In genomic region chr6:23048836-23049235, GRCm38 (mm10) we compare ENCODE assay signal across 29 mouse cellular contexts.
"Had no signal": no experiment of that assay in that cellular context is flagged by ENCODE, and none has a peak within 500 bp of the region (broad histone marks: within the 10 kb centered on the region; RNA-seq: fewer than 3 reads in every experiment).

No protein-coding gene starts in this region.

- H3K4me3 ChIP-seq: left cerebral cortex, adult 2 months; limb, embryonic 10.5 days; limb, embryonic 12.5 days; limb, embryonic 13.5 days; limb, embryonic 15.5 days; liver, embryonic 12.5 days; liver, embryonic 13.5 days; liver, embryonic 15.5 days; lung, embryonic 15.5 days; megakaryocyte, embryonic 14.5 days; midbrain, embryonic 12.5 days; midbrain, embryonic 13.5 days; myocyte; neural tube, embryonic 12.5 days had no signal

- H3K27me3 ChIP-seq: limb, embryonic 12.5 days; limb, embryonic 13.5 days; limb, embryonic 15.5 days; liver, embryonic 12.5 days; liver, embryonic 13.5 days; liver, embryonic 15.5 days; lung, embryonic 15.5 days; megakaryocyte, embryonic 14.5 days; midbrain, embryonic 12.5 days; midbrain, embryonic 13.5 days; neural tube, embryonic 12.5 days had no signal

- DNase-seq: left cerebral cortex, postnatal 4 days; liver; liver, embryonic 13.5 days; liver, postnatal 0 days; lung, adult 18-20 months; lung, adult 2 months; lung, embryonic 14.5 days; lung, postnatal 10 days; lung, postnatal 14 days; lung, postnatal 36 days; lung, postnatal 4 days had no signal

- ATAC-seq: liver, embryonic 12.5 days; liver, postnatal 0 days; lung, postnatal 0 days; midbrain, embryonic 13.5 days; midbrain, embryonic 16.5 days had no signal

- H3K36me3 ChIP-seq: limb, embryonic 10.5 days; limb, embryonic 12.5 days; limb, embryonic 13.5 days; limb, embryonic 15.5 days; liver, embryonic 12.5 days; liver, embryonic 13.5 days; liver, embryonic 15.5 days; lung, embryonic 15.5 days had no signal

- H3K27ac ChIP-seq: left cerebral cortex, adult 2 months; limb, embryonic 10.5 days; limb, embryonic 12.5 days; limb, embryonic 13.5 days; limb, embryonic 15.5 days; liver, embryonic 12.5 days; liver, embryonic 13.5 days; liver, embryonic 14.5 days; liver, embryonic 15.5 days; lung, embryonic 15.5 days; macrophage; midbrain, embryonic 12.5 days; midbrain, embryonic 13.5 days; neural tube, embryonic 12.5 days had no signal

- H3K9me3 ChIP-seq: limb, embryonic 10.5 days; limb, embryonic 15.5 days; liver, embryonic 13.5 days; liver, embryonic 15.5 days; lung, embryonic 15.5 days; midbrain, embryonic 13.5 days; neural tube, embryonic 12.5 days had no signal

- H3K9ac ChIP-seq: limb, embryonic 12.5 days; limb, embryonic 13.5 days; limb, embryonic 15.5 days; liver, embryonic 12.5 days; liver, embryonic 13.5 days; liver, embryonic 14.5 days; liver, embryonic 15.5 days; liver, postnatal 0 days; lung, embryonic 14.5 days; lung, embryonic 15.5 days; midbrain, embryonic 12.5 days; midbrain, embryonic 13.5 days; neural tube, embryonic 12.5 days had no signal

- H3K4me1 ChIP-seq: limb, embryonic 10.5 days; limb, embryonic 12.5 days; limb, embryonic 13.5 days; limb, embryonic 15.5 days; liver, embryonic 12.5 days; liver, embryonic 13.5 days; liver, embryonic 15.5 days; lung, embryonic 15.5 days; megakaryocyte, embryonic 14.5 days; midbrain, embryonic 12.5 days; midbrain, embryonic 13.5 days; neural tube, embryonic 12.5 days had no signal

- H3K4me2 ChIP-seq: limb, embryonic 12.5 days; limb, embryonic 13.5 days; limb, embryonic 15.5 days; liver, embryonic 11.5 days; liver, embryonic 12.5 days; liver, embryonic 13.5 days; liver, embryonic 15.5 days; lung, embryonic 14.5 days; lung, embryonic 15.5 days; midbrain, embryonic 12.5 days; midbrain, embryonic 13.5 days; neural tube, embryonic 12.5 days had no signal
